Mouse (Mus musculus): ENCODE results near the gene 1700020L24Rik.
A peak's percentile ranks its signal among the peaks of the same experiment; 100 is the strongest.

1700020L24Rik gene

GRCm38 (mm10) chr11:83437377-83437776, at the start of gene 1700020L24Rik:
TSS of gene 1700020L24Rik (plus strand) at chr11:83437677.
- DNase-seq: no peak

GRCm38 (mm10) chr11:83393062-83393461, 44.4 kb upstream of the 1700020L24Rik start:
- DNase-seq: no peak

- no peak for DNase-seq
These were observed 42.6 kb upstream of the 1700020L24Rik start for GRCm38 (mm10) chr11:83394802-83395439.

GRCm38 (mm10) chr11:83397626-83398025, 39.9 kb upstream of the 1700020L24Rik start:
- no peak for DNase-seq

- no peak for DNase-seq
These were observed 38.8 kb upstream of the 1700020L24Rik start for GRCm38 (mm10) chr11:83398724-83399123.

GRCm38 (mm10) chr11:83403787-83404186, 33.7 kb upstream of the 1700020L24Rik start:
- no peak for DNase-seq

GRCm38 (mm10) chr11:83406391-83406790, 31.1 kb upstream of the 1700020L24Rik start:
- DNase-seq: no peak

- DNase-seq: no peak
These were observed 29.2 kb upstream of the 1700020L24Rik start for GRCm38 (mm10) chr11:83408242-83408641.

- DNase-seq: peak; percentile 56
These were observed 28.3 kb upstream of the 1700020L24Rik start, which contains the start of gene Rasl10b for GRCm38 (mm10) chr11:83409087-83409754. TSS of gene Rasl10b (plus strand) at chr11:83409137.

GRCm38 (mm10) chr11:83409792-83410291, 27.6 kb upstream of the 1700020L24Rik start:
- no peak for DNase-seq

GRCm38 (mm10) chr11:83410510-83410909, 27.0 kb upstream of the 1700020L24Rik start:
- peak; percentile 10 for DNase-seq

GRCm38 (mm10) chr11:83417080-83417479, 20.4 kb upstream of the 1700020L24Rik start:
- peak; percentile 66 for DNase-seq

- DNase-seq: no peak
These were observed 19.8 kb upstream of the 1700020L24Rik start for GRCm38 (mm10) chr11:83417708-83418107.

GRCm38 (mm10) chr11:83418566-83418965, 18.9 kb upstream of the 1700020L24Rik start:
- DNase-seq: no peak

GRCm38 (mm10) chr11:83420338-83420737, 17.1 kb upstream of the 1700020L24Rik start:
- no peak for DNase-seq

- DNase-seq: peak; percentile 62
These were observed 16.2 kb upstream of the 1700020L24Rik start for GRCm38 (mm10) chr11:83421305-83421704.

GRCm38 (mm10) chr11:83424681-83425080, 12.8 kb upstream of the 1700020L24Rik start:
- peak; percentile 74 for DNase-seq

- no peak for DNase-seq
These were observed 10.5 kb upstream of the 1700020L24Rik start for GRCm38 (mm10) chr11:83426964-83427363.

GRCm38 (mm10) chr11:83429355-83429754, 8.1 kb upstream of the 1700020L24Rik start, which contains the start of gene Gas2l2:
TSS of gene Gas2l2 (minus strand) at chr11:83429455.
- no peak for DNase-seq

GRCm38 (mm10) chr11:83432533-83432932, 4.9 kb upstream of the 1700020L24Rik start:
- DNase-seq: no peak

- no peak for DNase-seq
These were observed 2.1 kb downstream of the 1700020L24Rik start for GRCm38 (mm10) chr11:83439426-83440060.

GRCm38 (mm10) chr11:83440081-83441064, 2.9 kb downstream of the 1700020L24Rik start:
- peak; percentile 87 for DNase-seq
